Mouse (Mus musculus): ENCODE measurements around the gene Nkapd1. TPM values are rescaled to one million over a fixed set of nuclear protein-coding genes. Genes with fewer than 3 reads are reported as not detected.

Nkapd1 gene
- polyA plus RNA-seq, 1 experiment from 2014 or later = 16.4 TPM

DNA sequence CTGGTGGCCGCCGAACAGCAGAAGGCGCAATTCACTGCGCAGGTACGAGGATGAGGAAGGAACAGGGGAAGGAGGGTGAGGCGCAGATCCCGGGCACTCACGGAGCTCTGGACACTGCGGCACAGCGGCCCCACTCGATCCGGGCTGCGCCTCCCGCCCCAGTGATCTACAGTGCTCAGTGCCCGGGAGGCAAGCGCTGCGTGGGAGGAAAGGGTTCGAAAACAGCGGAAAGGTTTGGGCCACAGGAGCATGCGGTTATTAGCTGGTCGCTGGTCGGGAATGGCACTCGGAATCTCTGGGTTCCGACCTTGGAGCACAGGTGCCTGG, 13.3 kb downstream of the Nkapd1 start:
- WGBS = under 1% methylated on average over 24 of the region's 24 CpGs
- ATAC-seq = peak; percentile 90
- peak overlapping the region; percentile 76 for H3K4me3 ChIP-seq (ENCODE audit: low read depth, low read length)
- H3K9me3 ChIP-seq (replicated peaks; ENCODE audit: control insufficient read depth, low read length, poor library complexity, severe bottlenecking) = no peaks in the 10 kb centered on the region
- no peaks in the 10 kb centered on the region for H3K27me3 ChIP-seq (ENCODE audit: control insufficient read depth, insufficient read depth, low read depth, low read length)
- H3K9ac ChIP-seq (ENCODE audit: low read depth, low read length) = peak overlapping the region; percentile 89
- H3K36me3 ChIP-seq (ENCODE audit: control insufficient read depth, insufficient read depth, low read length) = peaks cover 11% of the 10 kb centered on the region
- peak overlapping the region; percentile 94 for H3K4me2 ChIP-seq (ENCODE audit: low read length)
- peaks cover 26% of the 10 kb centered on the region for H3K4me1 ChIP-seq (ENCODE audit: control insufficient read depth, insufficient read depth, low read length)
- H3K27ac ChIP-seq (ENCODE audit: low read length) = peak overlapping the region; percentile 85

DNA sequence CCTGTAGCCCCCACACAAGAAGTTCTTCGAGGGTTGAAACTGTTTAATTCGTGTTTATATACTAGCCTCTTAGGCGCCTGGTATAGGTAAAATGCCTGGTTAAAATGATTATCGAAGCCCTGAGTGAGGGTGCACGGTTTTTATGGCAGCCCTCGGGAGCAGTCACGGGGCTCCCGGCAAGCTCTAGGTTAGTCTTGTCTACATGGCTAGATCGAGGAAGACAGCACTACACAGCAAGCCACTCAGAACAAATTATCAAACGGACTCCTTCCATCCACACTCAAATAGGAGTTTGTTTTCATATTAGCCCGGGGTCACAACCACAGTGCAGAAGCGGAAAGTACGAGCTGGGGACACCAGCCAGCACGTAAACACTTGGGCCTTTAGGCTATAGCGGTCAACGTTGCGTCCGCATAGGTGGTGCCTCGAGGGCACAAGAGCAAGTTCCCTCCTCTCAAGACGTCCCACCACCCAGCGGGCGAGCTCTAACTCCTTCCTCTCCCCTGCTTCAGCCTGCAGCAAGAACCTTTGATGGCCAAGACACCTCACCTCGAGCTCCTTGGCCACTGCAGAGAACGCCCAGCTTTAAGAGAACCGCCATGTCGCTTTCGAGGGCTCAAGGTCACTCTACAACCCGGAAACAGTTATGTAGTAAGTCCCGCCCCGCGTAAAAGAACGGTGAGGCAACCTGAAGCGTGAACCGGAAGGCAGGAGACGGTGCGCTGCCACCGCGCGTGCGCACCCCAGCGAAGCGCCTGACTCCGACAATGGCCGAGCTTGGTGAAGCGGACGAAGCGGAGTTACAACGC, 13.9 kb downstream of the Nkapd1 start, which contains the start of the genes Sdhd and Timm8b:
Gene Sdhd, minus strand, starts transcription at position 624 of the 809 bp plus-strand sequence.
Gene Timm8b, plus strand, starts transcription at position 722 of the 809 bp plus-strand sequence.
- Histone ChIP-seq H3K27ac (ENCODE audit: low read length) (peak within 1 kb of the TSS; percentile 85), H3K9me3 (replicated peaks; ENCODE audit: control insufficient read depth, low read length, poor library complexity, severe bottlenecking) (no peaks in the 10 kb centered on the region), H3K36me3 (ENCODE audit: control insufficient read depth, insufficient read depth, low read length) (peaks cover 16% of the 10 kb centered on the region), H3K4me3 (ENCODE audit: low read depth, low read length) (peak within 1 kb of the TSS; percentile 76), H3K27me3 (ENCODE audit: control insufficient read depth, insufficient read depth, low read depth, low read length) (no peaks in the 10 kb centered on the region), H3K9ac (ENCODE audit: low read depth, low read length) (peak within 1 kb of the TSS; percentile 89), H3K4me1 (ENCODE audit: control insufficient read depth, insufficient read depth, low read length) (peaks cover 26% of the 10 kb centered on the region), H3K4me2 (ENCODE audit: low read length) (peak within 1 kb of the TSS; percentile 94)
- under 1% methylated on average over 48 of the region's 48 CpGs for WGBS
- ATAC-seq = peak; percentile 99

DNA sequence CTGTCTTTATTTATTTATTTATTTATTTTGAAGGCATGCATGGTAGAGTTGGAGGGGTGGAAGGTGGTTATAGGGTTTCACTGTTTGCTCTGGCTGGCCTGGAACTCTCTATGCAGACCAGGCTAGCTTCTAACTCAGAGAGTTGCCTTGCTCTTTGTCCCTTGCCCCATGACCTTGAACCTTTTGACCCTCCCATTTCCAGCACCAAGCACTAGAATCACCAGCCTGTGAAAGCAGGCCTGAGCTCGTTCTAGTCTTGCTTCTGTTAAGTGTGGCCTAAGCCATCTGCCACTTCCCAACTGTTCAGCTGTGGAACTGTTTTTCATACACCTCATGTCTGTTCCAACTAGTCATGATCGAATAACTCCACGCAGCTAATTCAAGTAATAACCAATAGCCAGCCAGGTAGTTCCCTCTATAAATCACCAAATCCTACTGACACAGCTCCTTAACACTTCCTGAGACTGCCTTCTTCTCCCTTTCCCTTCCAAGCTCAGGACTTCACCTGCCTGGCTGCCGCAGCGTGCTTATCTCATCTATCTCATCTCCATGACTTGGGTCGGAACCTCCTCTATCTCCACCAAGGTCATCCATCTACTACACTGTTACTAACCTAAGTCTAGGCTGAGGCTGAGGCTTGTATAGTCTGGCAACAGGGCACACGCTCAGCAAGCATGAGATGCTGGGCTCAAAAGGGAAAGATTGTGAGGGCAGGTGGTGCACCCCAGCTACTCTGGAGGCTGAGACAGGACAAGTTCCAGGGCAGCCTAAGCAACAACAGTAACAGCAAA, 15.0 kb downstream of the Nkapd1 start:
- no peak overlapping the region for H3K27ac ChIP-seq (ENCODE audit: low read length)
- H3K36me3 ChIP-seq (ENCODE audit: control insufficient read depth, insufficient read depth, low read length) = peaks cover 17% of the 10 kb centered on the region
- H3K9me3 ChIP-seq (replicated peaks; ENCODE audit: control insufficient read depth, low read length, poor library complexity, severe bottlenecking) = no peaks in the 10 kb centered on the region
- H3K4me1 ChIP-seq (ENCODE audit: control insufficient read depth, insufficient read depth, low read length) = peaks cover 26% of the 10 kb centered on the region
- H3K27me3 ChIP-seq (ENCODE audit: control insufficient read depth, insufficient read depth, low read depth, low read length) = no peaks in the 10 kb centered on the region
- H3K9ac ChIP-seq (ENCODE audit: low read depth, low read length) = no peak overlapping the region
- ATAC-seq = no peak
- H3K4me2 ChIP-seq (ENCODE audit: low read length) = peak overlapping the region; percentile 94
- WGBS = 92% methylated on average over 7 of the region's 7 CpGs
- H3K4me3 ChIP-seq (ENCODE audit: low read depth, low read length) = peak overlapping the region; percentile 76; the same call in 1 of the 2 replicates

DNA sequence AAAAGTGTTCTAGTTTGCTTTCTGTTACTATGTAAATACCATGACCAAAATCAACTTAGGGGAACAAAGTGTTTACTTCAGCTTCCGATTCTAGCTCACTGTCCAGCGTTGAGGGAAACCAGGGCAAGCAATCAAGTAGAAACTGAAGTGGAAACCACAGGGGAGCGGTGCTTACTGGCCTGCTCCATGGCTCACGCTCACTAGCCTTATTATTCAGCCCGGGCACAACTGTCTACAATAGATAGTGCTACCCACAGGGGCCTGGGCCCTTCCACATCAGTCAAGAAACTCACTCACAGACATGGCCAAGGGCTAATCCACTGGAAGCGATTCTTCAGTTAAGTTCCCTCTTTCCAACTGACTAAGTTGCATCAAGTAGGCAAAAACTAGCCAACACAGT, 15.7 kb downstream of the Nkapd1 start:
- Histone ChIP-seq H3K27me3 (ENCODE audit: control insufficient read depth, insufficient read depth, low read depth, low read length) (no peaks in the 10 kb centered on the region), H3K9me3 (replicated peaks; ENCODE audit: control insufficient read depth, low read length, poor library complexity, severe bottlenecking) (no peaks in the 10 kb centered on the region), H3K27ac (ENCODE audit: low read length) (no peak overlapping the region), H3K4me2 (ENCODE audit: low read length) (no peak overlapping the region), H3K36me3 (ENCODE audit: control insufficient read depth, insufficient read depth, low read length) (peaks cover 23% of the 10 kb centered on the region), H3K4me3 (ENCODE audit: low read depth, low read length) (no peak overlapping the region), H3K4me1 (ENCODE audit: control insufficient read depth, insufficient read depth, low read length) (peaks cover 26% of the 10 kb centered on the region), H3K9ac (ENCODE audit: low read depth, low read length) (no peak overlapping the region)
- WGBS = 86% methylated on average over 6 of the region's 6 CpGs
- ATAC-seq = no peak

DNA sequence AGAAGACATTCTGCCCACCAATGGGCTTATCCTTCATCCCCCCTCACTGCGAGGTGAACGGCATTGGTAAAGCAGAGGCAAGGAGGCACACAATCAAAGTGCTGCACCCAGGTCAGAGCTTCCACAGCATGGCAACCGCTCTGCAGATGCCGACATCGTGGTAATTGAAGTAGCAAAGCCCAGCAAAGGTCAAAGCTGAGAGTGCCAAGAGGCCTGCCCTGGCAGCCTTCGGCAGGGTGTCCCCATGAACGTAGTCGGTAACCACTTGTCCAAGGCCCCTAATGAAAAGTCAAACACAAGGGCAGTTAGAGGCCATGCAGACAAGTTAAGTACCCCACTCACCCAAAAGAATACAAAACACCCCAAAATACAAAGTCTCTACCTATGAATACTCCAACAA, 20.3 kb downstream of the Nkapd1 start:
- H3K4me3 ChIP-seq (ENCODE audit: low read depth, low read length) = no peak overlapping the region
- no peak for ATAC-seq
- no peak overlapping the region for H3K4me2 ChIP-seq (ENCODE audit: low read length)
- H3K9me3 ChIP-seq (replicated peaks; ENCODE audit: control insufficient read depth, low read length, poor library complexity, severe bottlenecking) = no peaks in the 10 kb centered on the region
- H3K27me3 ChIP-seq (ENCODE audit: control insufficient read depth, insufficient read depth, low read depth, low read length) = no peaks in the 10 kb centered on the region
- 98% methylated on average over 8 of the region's 8 CpGs for WGBS
- H3K9ac ChIP-seq (ENCODE audit: low read depth, low read length) = no peak overlapping the region
- H3K36me3 ChIP-seq (ENCODE audit: control insufficient read depth, insufficient read depth, low read length) = peaks cover 31% of the 10 kb centered on the region
- no peak overlapping the region for H3K27ac ChIP-seq (ENCODE audit: low read length)
- peaks cover 5% of the 10 kb centered on the region for H3K4me1 ChIP-seq (ENCODE audit: control insufficient read depth, insufficient read depth, low read length)

DNA sequence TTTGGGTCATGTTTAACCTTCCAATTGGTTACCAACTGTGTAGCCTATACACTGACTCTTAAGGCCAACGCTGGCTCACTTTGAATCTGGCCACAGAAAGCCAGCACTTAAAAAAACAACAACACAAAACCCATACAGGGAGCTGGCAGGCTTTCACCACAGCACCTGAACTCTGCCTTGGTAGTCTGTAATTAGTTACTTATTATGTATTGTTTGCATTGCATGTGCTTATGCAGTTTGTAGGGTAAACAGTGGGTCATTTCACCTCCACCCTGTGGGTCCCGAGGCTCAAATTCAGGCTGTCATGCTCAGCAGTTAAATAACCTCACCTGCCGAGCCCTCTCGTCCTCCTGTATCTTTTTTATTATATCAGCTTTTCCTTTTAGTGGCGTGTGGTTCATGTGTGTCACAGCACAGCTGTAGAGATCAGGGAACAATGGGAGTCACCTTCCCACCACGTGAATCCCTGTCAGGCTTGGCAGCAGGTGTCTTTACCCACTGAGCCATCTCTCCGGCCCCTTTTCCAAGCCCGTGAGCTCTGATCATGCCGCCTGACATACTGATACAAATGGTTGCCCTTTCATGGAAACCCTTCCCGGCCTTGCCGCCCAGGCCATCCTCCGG, 22.4 kb downstream of the Nkapd1 start:
- Histone ChIP-seq H3K9ac (ENCODE audit: low read depth, low read length) (no peak overlapping the region), H3K4me1 (ENCODE audit: control insufficient read depth, insufficient read depth, low read length) (no peaks in the 10 kb centered on the region), H3K27ac (ENCODE audit: low read length) (no peak overlapping the region), H3K4me2 (ENCODE audit: low read length) (no peak overlapping the region), H3K9me3 (replicated peaks; ENCODE audit: control insufficient read depth, low read length, poor library complexity, severe bottlenecking) (no peaks in the 10 kb centered on the region), H3K36me3 (ENCODE audit: control insufficient read depth, insufficient read depth, low read length) (peaks cover 28% of the 10 kb centered on the region), H3K27me3 (ENCODE audit: control insufficient read depth, insufficient read depth, low read depth, low read length) (no peaks in the 10 kb centered on the region), H3K4me3 (ENCODE audit: low read depth, low read length) (no peak overlapping the region)
- WGBS = 81% methylated on average over 12 of the region's 12 CpGs
- ATAC-seq = no peak

DNA sequence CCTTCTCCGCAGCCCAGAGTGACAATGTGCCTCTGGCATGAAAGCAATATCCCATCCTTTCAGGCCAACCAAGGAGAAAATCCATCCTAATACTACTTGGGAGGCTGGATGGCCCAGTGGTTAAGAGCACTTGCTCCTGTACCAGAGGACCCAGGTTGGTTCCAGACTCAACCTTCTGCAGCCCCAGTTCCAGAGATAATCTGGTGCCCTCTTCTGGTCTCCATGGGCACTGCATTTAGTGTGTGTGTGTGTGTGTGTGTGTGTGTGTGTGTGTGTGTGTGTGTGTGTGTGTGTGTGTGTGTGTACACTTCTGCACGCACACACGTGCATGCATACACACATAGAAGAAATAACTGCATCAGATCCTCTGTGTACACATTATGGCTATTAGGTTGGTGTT, 23.7 kb downstream of the Nkapd1 start:
- Histone ChIP-seq H3K27me3 (ENCODE audit: control insufficient read depth, insufficient read depth, low read depth, low read length) (no peaks in the 10 kb centered on the region), H3K4me3 (ENCODE audit: low read depth, low read length) (no peak overlapping the region), H3K27ac (ENCODE audit: low read length) (no peak overlapping the region), H3K4me2 (ENCODE audit: low read length) (no peak overlapping the region), H3K36me3 (ENCODE audit: control insufficient read depth, insufficient read depth, low read length) (peaks cover 23% of the 10 kb centered on the region), H3K9me3 (replicated peaks; ENCODE audit: control insufficient read depth, low read length, poor library complexity, severe bottlenecking) (no peaks in the 10 kb centered on the region), H3K9ac (ENCODE audit: low read depth, low read length) (no peak overlapping the region), H3K4me1 (ENCODE audit: control insufficient read depth, insufficient read depth, low read length) (no peaks in the 10 kb centered on the region)
- 85% methylated on average over 3 of the region's 3 CpGs for WGBS
- no peak for ATAC-seq

DNA sequence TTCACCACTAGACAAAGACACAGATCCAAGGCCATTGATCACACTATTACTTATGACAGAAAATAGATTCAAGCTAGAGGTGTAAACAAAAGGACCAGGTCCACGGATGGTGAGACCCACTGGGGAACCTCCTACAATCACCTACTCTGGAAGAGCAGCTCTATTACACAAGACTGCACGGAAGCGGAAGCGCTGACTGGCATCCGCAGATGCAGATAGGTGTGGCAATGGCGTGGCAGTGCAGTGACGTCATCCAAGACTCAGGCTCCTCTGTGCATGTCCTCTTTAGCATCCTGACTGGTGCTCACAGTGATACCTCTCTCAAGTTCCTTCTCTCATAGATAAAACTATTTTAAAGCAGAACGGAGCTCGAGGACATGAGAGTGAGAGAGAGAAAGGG, 24.3 kb downstream of the Nkapd1 start:
- Histone ChIP-seq H3K9ac (ENCODE audit: low read depth, low read length) (no peak overlapping the region), H3K27me3 (ENCODE audit: control insufficient read depth, insufficient read depth, low read depth, low read length) (no peaks in the 10 kb centered on the region), H3K4me1 (ENCODE audit: control insufficient read depth, insufficient read depth, low read length) (no peaks in the 10 kb centered on the region), H3K4me3 (ENCODE audit: low read depth, low read length) (no peak overlapping the region), H3K27ac (ENCODE audit: low read length) (no peak overlapping the region), H3K36me3 (ENCODE audit: control insufficient read depth, insufficient read depth, low read length) (peaks cover 18% of the 10 kb centered on the region), H3K4me2 (ENCODE audit: low read length) (no peak overlapping the region), H3K9me3 (replicated peaks; ENCODE audit: control insufficient read depth, low read length, poor library complexity, severe bottlenecking) (no peaks in the 10 kb centered on the region)
- no peak for ATAC-seq
- 92% methylated on average over 9 of the region's 9 CpGs for WGBS
